Mouse (Mus musculus) thymus, adult 2 months (tissue): ENCODE measurements around the gene Snx18. TPM values are rescaled to one million over a fixed set of nuclear protein-coding genes. Genes with fewer than 3 reads are reported as not detected.

Source experiments
- DNase-seq: peaks from one replicate; pipeline ENCODE4 v3.0.0; 2021
- H3K27ac ChIP-seq: fragments of 200-500 bp; 2 replicates; pipeline ENCODE4 v1.5.1; 2012; ENCODE audit warnings: low read length, control low read depth; ENCODE audit not compliant: control insufficient read depth, insufficient read depth
- H3K27me3 ChIP-seq: fragments of 200-500 bp; 2 replicates; pipeline ENCODE4 v1.6.1; 2012; ENCODE audit warnings: mild to moderate bottlenecking, low read length, moderate library complexity, mixed read lengths; ENCODE audit not compliant: control insufficient read depth, insufficient read depth
- H3K36me3 ChIP-seq: fragments of 200-500 bp; 2 replicates; pipeline ENCODE4 v1.6.1; 2012; ENCODE audit warnings: mild to moderate bottlenecking, low read length, moderate library complexity; ENCODE audit not compliant: control insufficient read depth, insufficient read depth
- H3K4me1 ChIP-seq: fragments of 200-500 bp; replicated peaks from 2 replicates; pipeline ENCODE4 v1.6.1; 2012; ENCODE audit warnings: low read length; ENCODE audit not compliant: control insufficient read depth, insufficient read depth
- H3K4me3 ChIP-seq: fragments of 200-500 bp; 2 replicates; pipeline ENCODE4 v1.5.1; 2012; ENCODE audit warnings: mild to moderate bottlenecking, low read length, control low read depth, moderate library complexity; ENCODE audit not compliant: control insufficient read depth, insufficient read depth
- CTCF ChIP-seq: fragments of 200-500 bp; IDR thresholded peaks from 2 replicates; pipeline ENCODE4 v1.5.1; 2012; ENCODE audit warnings: mild to moderate bottlenecking, control low read depth, low read length, moderate library complexity, borderline replicate concordance; ENCODE audit not compliant: control insufficient read depth, poor library complexity, insufficient read depth; ENCODE audit errors: extremely low read depth
- POLR2A ChIP-seq: fragments of 200-500 bp; IDR thresholded peaks from 2 replicates; pipeline ENCODE4 v1.6.1; 2012; ENCODE audit warnings: mild to moderate bottlenecking, low read length, control low read depth, moderate library complexity; ENCODE audit not compliant: control insufficient read depth, poor library complexity, insufficient read depth; ENCODE audit errors: extremely low read depth
- WGBS: fragments of 180-500 bp; shearing (Covaris S2); methylation state at CpG from one replicate; pipeline ENCODE4 v1.1.7; 2018; 5-methylcytosine and 5-hydroxymethylcytosine counted together
- polyA plus RNA-seq: library from polyadenylated mRNA; depleted of rRNA; stranded (reverse); fragments of >200 nt; gene quantifications from 2 replicates; pipeline ENCODE4 v1.2.3, GENCODE M21; 2012

Gene Snx18
- polyA plus RNA-seq, 1 experiment: 15.6 TPM

GRCm38 (mm10) chr13:113610732-113611500 is 7.4 kb downstream of the Snx18 start:
- WGBS: 91% methylated on average over 13 of the region's 13 CpGs
- no peak overlapping the region for H3K27ac ChIP-seq
- TF ChIP-seq CTCF (no peak), POLR2A (no peak)
- peaks cover 17% of the 10 kb centered on the region for H3K4me1 ChIP-seq
- H3K27me3 ChIP-seq: no peaks in the 10 kb centered on the region
- no peak overlapping the region for H3K4me3 ChIP-seq
- DNase-seq: no peak
- no peaks in the 10 kb centered on the region for H3K36me3 ChIP-seq

GRCm38 (mm10) chr13:113609429-113609828 is 8.9 kb downstream of the Snx18 start:
- TF ChIP-seq POLR2A: no peak
- no peak for TF ChIP-seq CTCF
- WGBS: 92% methylated on average over 3 of the region's 3 CpGs
- peaks cover 8% of the 10 kb centered on the region for H3K4me1 ChIP-seq
- no peaks in the 10 kb centered on the region for H3K27me3 ChIP-seq
- H3K36me3 ChIP-seq: no peaks in the 10 kb centered on the region
- no peak overlapping the region for H3K4me3 ChIP-seq
- DNase-seq: no peak
- no peak overlapping the region for H3K27ac ChIP-seq

GRCm38 (mm10) chr13:113607821-113608220 is 10.5 kb downstream of the Snx18 start:
- TF ChIP-seq CTCF (no peak), POLR2A (no peak)
- WGBS: 91% methylated on average over 4 of the region's 4 CpGs

GRCm38 (mm10) chr13:113607371-113607770 is 11.0 kb downstream of the Snx18 start:
- no peaks in the 10 kb centered on the region for H3K36me3 ChIP-seq
- peaks cover 3% of the 10 kb centered on the region for H3K4me1 ChIP-seq
- WGBS: 97% methylated on average over 7 of the region's 7 CpGs

More at GRCm38 (mm10) chr13:113607821-113608220, 10.5 kb downstream of the Snx18 start:
- Histone ChIP-seq H3K36me3 (no peaks in the 10 kb centered on the region), H3K27ac (no peak overlapping the region), H3K4me1 (peaks cover 3% of the 10 kb centered on the region), H3K4me3 (no peak overlapping the region), H3K27me3 (no peaks in the 10 kb centered on the region)
- DNase-seq: no peak

GRCm38 (mm10) chr13:113606741-113607358 is 11.5 kb downstream of the Snx18 start:
- no peak for TF ChIP-seq POLR2A
- Histone ChIP-seq H3K36me3 (no peaks in the 10 kb centered on the region), H3K4me3 (no peak overlapping the region), H3K4me1 (peaks cover 3% of the 10 kb centered on the region), H3K27ac (no peak overlapping the region), H3K27me3 (no peaks in the 10 kb centered on the region)
- no peak for DNase-seq
- WGBS: 92% methylated on average over 18 of the region's 18 CpGs

More at GRCm38 (mm10) chr13:113607371-113607770, 11.0 kb downstream of the Snx18 start:
- H3K4me3 ChIP-seq: no peak overlapping the region
- TF ChIP-seq CTCF (no peak), POLR2A (no peak)
- no peak for DNase-seq
- no peak overlapping the region for H3K27ac ChIP-seq
- no peaks in the 10 kb centered on the region for H3K27me3 ChIP-seq

- TF ChIP-seq POLR2A: no peak
- no peak for TF ChIP-seq CTCF
- Histone ChIP-seq H3K4me3 (no peak overlapping the region), H3K27ac (no peak overlapping the region), H3K4me1 (peaks cover 6% of the 10 kb centered on the region), H3K36me3 (no peaks in the 10 kb centered on the region), H3K27me3 (no peaks in the 10 kb centered on the region)
- 96% methylated on average over 14 of the region's 14 CpGs for WGBS
- DNase-seq: no peak
Observed at GRCm38 (mm10) chr13:113606131-113606530, 12.2 kb downstream of the Snx18 start.
